Mouse (Mus musculus): ENCODE data around the gene Tex14. TPM values are rescaled to one million over a fixed set of nuclear protein-coding genes. Genes with fewer than 3 reads are reported as not detected.

Tex14 gene
- polyA plus RNA-seq, 1 experiment: 0.55 TPM

DNA sequence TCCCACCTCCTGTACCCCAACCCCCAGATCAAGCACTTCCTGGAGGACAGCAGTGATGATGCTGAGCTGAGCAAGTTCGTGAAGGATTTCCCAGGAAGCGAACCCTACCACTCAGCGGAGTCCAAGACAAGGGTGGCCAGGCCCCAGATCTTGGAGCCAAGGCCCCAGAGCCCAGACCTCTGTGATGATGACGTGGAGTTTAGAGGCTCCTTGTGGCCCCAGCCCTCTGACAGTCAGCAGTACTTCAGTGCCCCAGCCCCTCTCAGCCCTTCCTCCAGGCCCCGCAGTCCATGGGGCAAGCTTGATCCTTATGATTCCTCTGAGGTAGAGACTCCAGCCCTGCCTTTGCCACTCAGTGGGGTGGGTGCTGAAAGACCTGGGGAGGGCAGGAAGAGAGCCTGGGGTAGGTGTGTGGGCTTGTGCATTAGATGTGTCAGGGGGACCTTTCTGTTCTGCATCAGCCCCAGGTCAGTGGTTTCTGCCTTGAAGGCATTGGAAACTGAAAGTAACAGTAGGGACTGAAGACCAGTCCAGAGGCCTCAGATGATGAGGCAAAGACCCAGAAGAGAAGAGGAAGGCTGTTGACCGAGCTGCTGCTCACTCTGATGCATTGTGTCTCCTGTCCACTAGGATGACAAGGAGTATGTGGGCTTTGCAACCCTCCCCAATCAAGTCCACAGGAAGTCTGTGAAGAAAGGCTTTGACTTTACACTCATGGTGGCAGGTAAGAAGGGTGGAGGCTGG lies 178.6 kb downstream of the Tex14 start:
- peaks cover 10% of the 10 kb centered on the region for H3K4me1 ChIP-seq (replicated peaks; ENCODE audit: control insufficient read depth, insufficient read depth, low read length)
- TF ChIP-seq CTCF (IDR thresholded peaks at IDR 0.05; ENCODE audit: borderline replicate concordance, control insufficient read depth, extremely low read depth, insufficient read depth, low read length, poor library complexity) (no peak), POLR2A (IDR thresholded peaks at IDR 0.05; ENCODE audit: control insufficient read depth, extremely low read depth, insufficient read depth, low read length, poor library complexity) (no peak)
- no peak overlapping the region for H3K4me3 ChIP-seq (ENCODE audit: control insufficient read depth, insufficient read depth, low read length)
- no peaks in the 10 kb centered on the region for H3K36me3 ChIP-seq (ENCODE audit: control insufficient read depth, insufficient read depth, low read length)
- no peak for DNase-seq
- H3K27me3 ChIP-seq (ENCODE audit: control insufficient read depth, insufficient read depth, low read length): no peaks in the 10 kb centered on the region
- 89% methylated on average over 6 of the region's 6 CpGs for WGBS
- no peak overlapping the region for H3K27ac ChIP-seq (ENCODE audit: control insufficient read depth, insufficient read depth, low read length)

- Histone ChIP-seq H3K36me3 (ENCODE audit: control insufficient read depth, insufficient read depth, low read length) (no peaks in the 10 kb centered on the region), H3K4me3 (ENCODE audit: control insufficient read depth, insufficient read depth, low read length) (no peak overlapping the region), H3K27me3 (ENCODE audit: control insufficient read depth, insufficient read depth, low read length) (no peaks in the 10 kb centered on the region), H3K27ac (ENCODE audit: control insufficient read depth, insufficient read depth, low read length) (no peak overlapping the region), H3K4me1 (replicated peaks; ENCODE audit: control insufficient read depth, insufficient read depth, low read length) (no peaks in the 10 kb centered on the region)
- 94% methylated on average over 10 of the region's 10 CpGs for WGBS
- no peak for DNase-seq
- TF ChIP-seq CTCF (IDR thresholded peaks at IDR 0.05; ENCODE audit: borderline replicate concordance, control insufficient read depth, extremely low read depth, insufficient read depth, low read length, poor library complexity) (no peak), POLR2A (IDR thresholded peaks at IDR 0.05; ENCODE audit: control insufficient read depth, extremely low read depth, insufficient read depth, low read length, poor library complexity) (no peak)
Observed at GRCm38 (mm10) chr11:87584711-87585505, 180.0 kb downstream of the Tex14 start.

GRCm38 (mm10) chr11:87587211-87587874 lies 182.5 kb downstream of the Tex14 start:
- Histone ChIP-seq H3K27me3 (ENCODE audit: control insufficient read depth, insufficient read depth, low read length) (no peaks in the 10 kb centered on the region), H3K27ac (ENCODE audit: control insufficient read depth, insufficient read depth, low read length) (no peak overlapping the region), H3K4me1 (replicated peaks; ENCODE audit: control insufficient read depth, insufficient read depth, low read length) (no peaks in the 10 kb centered on the region; the same call in 1 of the 2 replicates), H3K4me3 (ENCODE audit: control insufficient read depth, insufficient read depth, low read length) (no peak overlapping the region), H3K36me3 (ENCODE audit: control insufficient read depth, insufficient read depth, low read length) (no peaks in the 10 kb centered on the region)
- DNase-seq: no peak
- WGBS: 94% methylated on average over 5 of the region's 5 CpGs
- TF ChIP-seq POLR2A (IDR thresholded peaks at IDR 0.05; ENCODE audit: control insufficient read depth, extremely low read depth, insufficient read depth, low read length, poor library complexity) (no peak), CTCF (IDR thresholded peaks at IDR 0.05; ENCODE audit: borderline replicate concordance, control insufficient read depth, extremely low read depth, insufficient read depth, low read length, poor library complexity) (no peak)

DNA sequence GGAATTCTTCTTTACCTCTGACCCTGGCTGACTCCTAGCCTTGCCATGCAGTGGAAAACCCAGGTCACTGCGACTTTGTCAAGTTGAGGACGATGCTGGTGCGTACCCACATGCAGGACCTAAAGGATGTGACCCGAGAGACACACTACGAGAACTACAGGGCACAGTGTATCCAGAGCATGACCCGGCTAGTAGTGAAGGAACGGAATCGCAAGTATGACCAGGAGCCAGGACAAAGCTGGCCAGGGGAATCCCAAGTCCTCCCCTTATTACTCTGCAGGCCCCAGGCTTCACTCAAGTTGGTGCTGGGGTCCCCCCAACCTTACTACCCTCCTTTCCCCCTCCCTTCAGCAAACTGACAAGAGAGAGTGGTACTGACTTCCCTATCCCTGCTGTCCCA lies 184.7 kb downstream of the Tex14 start:
- WGBS: 98% methylated on average over 8 of the region's 8 CpGs

DNA sequence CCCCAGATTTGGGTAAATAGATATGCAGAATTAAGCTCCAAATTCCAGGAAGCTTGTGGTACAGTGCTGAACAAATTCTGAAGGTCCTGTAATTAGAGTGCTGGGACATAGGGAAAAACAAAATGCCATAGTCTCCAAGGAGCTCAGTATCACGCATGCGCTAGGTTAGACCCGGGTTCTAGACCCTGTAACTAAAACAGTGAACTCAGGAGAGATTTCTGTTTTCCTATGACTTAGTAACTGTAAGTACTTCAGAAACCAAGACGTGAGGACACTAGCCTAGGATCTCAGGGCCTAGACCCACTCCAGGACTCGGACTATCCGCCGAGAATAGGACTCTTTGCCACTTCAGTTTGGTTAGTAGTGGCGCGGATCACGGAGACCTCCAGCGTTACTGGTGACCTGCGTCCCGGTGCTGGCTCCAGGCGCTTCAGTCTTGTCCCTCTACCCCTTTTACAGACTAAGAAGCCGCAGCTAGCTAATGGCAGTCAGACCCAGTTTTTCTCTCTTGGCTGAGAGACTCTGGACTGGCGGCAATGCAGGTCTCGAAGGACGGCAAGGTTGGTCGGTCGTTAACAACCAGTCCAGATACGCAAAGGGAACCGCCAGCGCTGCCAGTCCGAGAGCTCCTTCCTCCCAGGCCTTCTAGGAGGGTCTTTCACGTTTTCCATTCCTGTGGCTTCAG lies 186.1 kb downstream of the Tex14 start:
- Histone ChIP-seq H3K27ac (ENCODE audit: control insufficient read depth, insufficient read depth, low read length) (peak overlapping the region; percentile 61), H3K27me3 (ENCODE audit: control insufficient read depth, insufficient read depth, low read length) (no peaks in the 10 kb centered on the region), H3K4me1 (replicated peaks; ENCODE audit: control insufficient read depth, insufficient read depth, low read length) (peaks cover 18% of the 10 kb centered on the region), H3K36me3 (ENCODE audit: control insufficient read depth, insufficient read depth, low read length) (no peaks in the 10 kb centered on the region), H3K4me3 (ENCODE audit: control insufficient read depth, insufficient read depth, low read length) (peak overlapping the region; percentile 58)
- peak; percentile 36 for DNase-seq
- WGBS: 3% methylated on average over 25 of the region's 25 CpGs
- TF ChIP-seq CTCF (IDR thresholded peaks at IDR 0.05; ENCODE audit: borderline replicate concordance, control insufficient read depth, extremely low read depth, insufficient read depth, low read length, poor library complexity) (no peak), POLR2A (IDR thresholded peaks at IDR 0.05; ENCODE audit: control insufficient read depth, extremely low read depth, insufficient read depth, low read length, poor library complexity) (no peak)

More for the DNA sequence above, 184.7 kb downstream of the Tex14 start:
- no peak for TF ChIP-seq POLR2A (IDR thresholded peaks at IDR 0.05; ENCODE audit: control insufficient read depth, extremely low read depth, insufficient read depth, low read length, poor library complexity)
- TF ChIP-seq CTCF (IDR thresholded peaks at IDR 0.05; ENCODE audit: borderline replicate concordance, control insufficient read depth, extremely low read depth, insufficient read depth, low read length, poor library complexity): no peak
- H3K27ac ChIP-seq (ENCODE audit: control insufficient read depth, insufficient read depth, low read length): no peak overlapping the region
- H3K4me3 ChIP-seq (ENCODE audit: control insufficient read depth, insufficient read depth, low read length): no peak overlapping the region
- no peaks in the 10 kb centered on the region for H3K27me3 ChIP-seq (ENCODE audit: control insufficient read depth, insufficient read depth, low read length)
- no peak for DNase-seq
- no peaks in the 10 kb centered on the region for H3K36me3 ChIP-seq (ENCODE audit: control insufficient read depth, insufficient read depth, low read length)
- H3K4me1 ChIP-seq (replicated peaks; ENCODE audit: control insufficient read depth, insufficient read depth, low read length): peaks cover 9% of the 10 kb centered on the region

Data from thymus, adult 2 months (tissue).